Mouse (Mus musculus) stomach, postnatal 0 days (tissue): ENCODE measurements around the gene Zfp750. TPM values are rescaled to one million over a fixed set of nuclear protein-coding genes. Genes with fewer than 3 reads are reported as not detected.

ENCODE experiments used
- ATAC-seq: fragments of 200-750 bp; cut with Nextera tagmentation; 2 replicates; pipeline ENCODE4 v1.8.0; 2017; ENCODE audit not compliant: low FRiP score, low TSS enrichment
- DNase-seq: peaks from one replicate; pipeline ENCODE4 v3.0.0-alpha.2; 2016; ENCODE audit warnings: low spot score
- H3K27ac ChIP-seq: fragments of 300-500 bp; sonication (generic); replicated peaks from 2 replicates; pipeline ENCODE4 v1.5.1; 2014; ENCODE audit warnings: mild to moderate bottlenecking, control low read depth
- H3K27me3 ChIP-seq: fragments of 300-500 bp; sonication (generic); 2 replicates; pipeline ENCODE4 v1.6.1; 2014; ENCODE audit warnings: low read length; ENCODE audit not compliant: control insufficient read depth, insufficient read depth
- H3K36me3 ChIP-seq: fragments of 300-500 bp; sonication (generic); 2 replicates; pipeline ENCODE4 v1.6.1; 2014; ENCODE audit warnings: low read length, mixed read lengths; ENCODE audit not compliant: control insufficient read depth, insufficient read depth
- H3K4me1 ChIP-seq: fragments of 300-500 bp; sonication (generic); replicated peaks from 2 replicates; pipeline ENCODE4 v1.6.1; 2014; ENCODE audit warnings: antibody characterized with exemption; ENCODE audit not compliant: control insufficient read depth, insufficient read depth
- H3K4me2 ChIP-seq: fragments of 300-500 bp; sonication (generic); replicated peaks from 2 replicates; pipeline ENCODE4 v1.6.1; 2014; ENCODE audit warnings: low read depth, mild to moderate bottlenecking, control low read depth, moderate library complexity
- H3K4me3 ChIP-seq: fragments of 300-500 bp; sonication (generic); 2 replicates; pipeline ENCODE4 v1.5.1; 2014; ENCODE audit warnings: low read depth, low read length, control low read depth
- H3K9ac ChIP-seq: fragments of 300-500 bp; sonication (generic); 2 replicates; pipeline ENCODE4 v1.6.1; 2014; ENCODE audit warnings: mild to moderate bottlenecking, low read length, control low read depth, mixed read lengths
- H3K9me3 ChIP-seq: fragments of 300-500 bp; sonication (generic); 2 replicates; pipeline ENCODE4 v1.6.1; 2016; ENCODE audit warnings: low read length; ENCODE audit not compliant: control insufficient read depth
- CTCF ChIP-seq: IDR thresholded peaks from 2 replicates; pipeline ENCODE4 v1.5.1; 2016; ENCODE audit warnings: antibody characterized with exemption, low read depth, mild to moderate bottlenecking, moderate library complexity
- EP300 ChIP-seq: optimal IDR thresholded peaks from 2 replicates; pipeline ENCODE3; 2016; ENCODE audit warnings: antibody characterized with exemption
- WGBS: fragments of 180-500 bp; shearing (Covaris S2); extraction: QIAGEN DNeasy Blood & Tissue Kit; methylation state at CpG from one replicate; pipeline ENCODE4 v1.1.7; 2014; 5-methylcytosine and 5-hydroxymethylcytosine counted together
- polyA plus RNA-seq: library from polyadenylated mRNA; unstranded; fragments of >200 nt; fragmentation: Nextera tagmentation; extraction: Ambion mirVana; gene quantifications from 2 replicates; pipeline ENCODE4 v1.2.1, GENCODE M21; 2015

Zfp750 gene
- polyA plus RNA-seq, 1 experiment from 2014 or later = 19.2 TPM

GRCm38 (mm10) chr11:121557946-121558345 lies 38.8 kb upstream of the Zfp750 start:
- 92% methylated on average over 1 of the region's 1 CpGs for WGBS
- peak overlapping the region; percentile 73 for H3K27ac ChIP-seq

GRCm38 (mm10) chr11:121556727-121557126 lies 37.6 kb upstream of the Zfp750 start:
- Histone ChIP-seq H3K4me2 (no peak overlapping the region), H3K9me3 (no peaks in the 10 kb centered on the region), H3K36me3 (no peaks in the 10 kb centered on the region), H3K4me3 (no peak overlapping the region), H3K4me1 (no peaks in the 10 kb centered on the region), H3K27me3 (no peaks in the 10 kb centered on the region), H3K9ac (no peak overlapping the region), H3K27ac (peak overlapping the region; percentile 73)
- 34% methylated on average over 1 of the region's 1 CpGs for whole genome bisulfite sequencing
- DNase-seq = peak; percentile 45
- peak; percentile 73 for ATAC-seq
- TF ChIP-seq EP300 (no peak), CTCF (no peak)

More at GRCm38 (mm10) chr11:121557946-121558345, 38.8 kb upstream of the Zfp750 start:
- no peaks in the 10 kb centered on the region for H3K36me3 ChIP-seq
- no peaks in the 10 kb centered on the region for H3K9me3 ChIP-seq
- H3K4me3 ChIP-seq = no peak overlapping the region
- H3K4me2 ChIP-seq = no peak overlapping the region
- H3K4me1 ChIP-seq = no peaks in the 10 kb centered on the region
- H3K9ac ChIP-seq = no peak overlapping the region
- DNase-seq = no peak
- no peaks in the 10 kb centered on the region for H3K27me3 ChIP-seq
- TF ChIP-seq CTCF (no peak), EP300 (no peak)
- peak; percentile 32 for ATAC-seq

- H3K4me1 ChIP-seq = no peaks in the 10 kb centered on the region; the same call in 1 of the 2 replicates
- no peaks in the 10 kb centered on the region for H3K9me3 ChIP-seq
- no peak overlapping the region for H3K4me3 ChIP-seq
- no peak overlapping the region for H3K27ac ChIP-seq
- DNase-seq (no peak), ATAC-seq (no peak)
- H3K36me3 ChIP-seq = no peaks in the 10 kb centered on the region
- no peak overlapping the region for H3K9ac ChIP-seq
- no peak overlapping the region for H3K4me2 ChIP-seq
- 91% methylated on average over 3 of the region's 3 CpGs for WGBS
- TF ChIP-seq EP300 (no peak), CTCF (no peak)
- no peaks in the 10 kb centered on the region for H3K27me3 ChIP-seq
Measured at GRCm38 (mm10) chr11:121553458-121553857, 34.3 kb upstream of the Zfp750 start.

GRCm38 (mm10) chr11:121552846-121553457 lies 33.8 kb upstream of the Zfp750 start:
- 83% methylated on average over 7 of the region's 7 CpGs for WGBS
- Histone ChIP-seq H3K4me1 (no peaks in the 10 kb centered on the region; the same call in 1 of the 2 replicates), H3K27ac (no peak overlapping the region)

GRCm38 (mm10) chr11:121552167-121552566 lies 33.0 kb upstream of the Zfp750 start:
- no peak for ATAC-seq
- DNase-seq = no peak

More at GRCm38 (mm10) chr11:121552846-121553457, 33.8 kb upstream of the Zfp750 start:
- Histone ChIP-seq H3K4me3 (no peak overlapping the region), H3K36me3 (no peaks in the 10 kb centered on the region), H3K9ac (no peak overlapping the region), H3K4me2 (no peak overlapping the region), H3K27me3 (no peaks in the 10 kb centered on the region), H3K9me3 (no peaks in the 10 kb centered on the region)
- TF ChIP-seq CTCF = no peak
- TF ChIP-seq EP300 = no peak
- DNase-seq (no peak), ATAC-seq (no peak)

GRCm38 (mm10) chr11:121551206-121551799 lies 32.2 kb upstream of the Zfp750 start:
- Histone ChIP-seq H3K4me3 (no peak overlapping the region), H3K9me3 (no peaks in the 10 kb centered on the region), H3K27me3 (no peaks in the 10 kb centered on the region), H3K36me3 (no peaks in the 10 kb centered on the region), H3K27ac (peak overlapping the region; percentile 56; the same call in 1 of the 2 replicates), H3K4me2 (no peak overlapping the region), H3K9ac (no peak overlapping the region), H3K4me1 (no peaks in the 10 kb centered on the region; the same call in 1 of the 2 replicates)
- 61% methylated on average over 5 of the region's 5 CpGs for WGBS
- no peak for ATAC-seq
- DNase-seq = no peak
- TF ChIP-seq EP300 (no peak), CTCF (no peak)

More at GRCm38 (mm10) chr11:121552167-121552566, 33.0 kb upstream of the Zfp750 start:
- WGBS = 60% methylated on average over 4 of the region's 4 CpGs
- H3K27me3 ChIP-seq = no peaks in the 10 kb centered on the region
- H3K36me3 ChIP-seq = no peaks in the 10 kb centered on the region
- H3K27ac ChIP-seq = peak overlapping the region; percentile 0; the same call in 1 of the 2 replicates
- H3K9ac ChIP-seq = no peak overlapping the region
- no peaks in the 10 kb centered on the region; the same call in 1 of the 2 replicates for H3K4me1 ChIP-seq
- TF ChIP-seq CTCF (no peak), EP300 (no peak)
- no peak overlapping the region for H3K4me2 ChIP-seq
- no peak overlapping the region for H3K4me3 ChIP-seq
- no peaks in the 10 kb centered on the region for H3K9me3 ChIP-seq
